Mouse (Mus musculus) layer of hippocampus, adult 18-20 months (tissue): ENCODE data around the gene Enkd1. TPM values are rescaled to one million over a fixed set of nuclear protein-coding genes. Genes with fewer than 3 reads are reported as not detected.

ENCODE experiments used
- DNase-seq, 2 experiments: peaks; one replicate each; pipeline ENCODE4 v3.0.0; 2022; ENCODE audit warnings: low spot score in 2 of 2
- total RNA-seq, 2 experiments: library from RNA; stranded (reverse); gene quantifications; 2 replicates each; pipeline ENCODE4 v1.2.3; 2021

Gene Enkd1
- total RNA-seq, 2 experiments from 2014 or later = 8.8 to 9.6 TPM

DNA sequence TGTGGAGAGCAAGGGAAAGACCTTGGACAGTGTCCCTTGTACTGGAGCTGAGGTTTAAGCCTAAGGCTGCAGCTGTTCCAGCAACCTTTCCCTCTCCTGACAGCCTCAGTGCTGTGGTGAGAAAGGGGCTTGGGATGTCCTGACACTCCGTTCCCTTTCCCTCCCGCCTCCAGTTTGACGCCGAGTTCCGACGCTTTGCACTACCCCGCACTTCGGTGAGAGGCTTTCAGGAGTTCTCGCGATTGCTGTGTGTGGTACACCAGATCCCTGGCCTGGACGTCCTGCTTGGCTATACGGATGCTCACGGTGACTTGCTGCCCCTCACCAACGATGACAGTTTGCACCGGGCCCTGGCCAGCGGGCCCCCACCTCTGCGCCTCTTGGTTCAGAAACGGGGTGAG is 6.0 kb downstream of the Enkd1 start:
- DNase-seq = no peak

DNA sequence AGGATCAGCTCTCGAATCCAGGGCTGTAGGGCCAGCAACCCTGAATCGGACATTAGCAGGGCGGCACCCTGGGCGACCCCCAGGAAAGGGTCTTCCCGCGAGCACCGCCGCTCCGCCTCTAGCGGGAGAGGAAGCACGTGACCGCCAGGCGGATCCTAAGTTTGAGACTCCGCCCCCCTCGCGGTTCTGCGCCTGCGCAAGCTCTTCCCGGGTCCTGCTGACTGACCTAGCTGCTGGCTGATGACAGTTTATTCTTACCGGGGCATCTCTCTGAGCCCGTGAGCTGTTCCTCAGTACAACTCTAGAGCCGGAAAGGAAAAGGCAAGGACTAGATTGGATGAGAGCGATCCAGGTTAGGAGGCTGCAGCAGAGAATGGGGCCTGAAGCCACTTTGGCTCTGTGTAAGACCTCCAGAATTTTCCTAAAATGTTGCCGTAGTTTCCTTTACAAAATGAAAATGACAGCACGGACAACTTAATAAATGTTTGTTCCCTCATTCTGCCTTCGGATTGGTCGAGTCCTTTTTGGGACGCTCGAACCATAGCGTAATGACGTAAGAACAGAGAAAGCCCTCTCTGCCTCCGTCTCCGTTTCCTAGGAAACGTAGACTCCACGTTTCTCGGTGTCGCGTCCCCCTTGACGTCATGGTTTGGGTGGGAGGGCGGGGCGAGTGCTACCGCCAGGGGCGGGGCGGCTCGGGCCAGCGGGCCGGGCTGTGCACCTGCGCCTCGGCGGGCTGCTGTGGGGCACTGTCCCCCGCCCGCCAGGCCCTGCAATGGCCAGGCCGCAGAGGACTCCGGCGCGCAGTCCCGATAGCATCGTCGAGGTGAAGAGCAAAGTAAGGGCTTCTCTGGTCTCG is 6.8 kb downstream of the Enkd1 start, which contains the start of the genes Acd and Pard6a:
Acd (minus strand) TSS at position 137 of the 859 bp plus-strand sequence.
Pard6a (plus strand) TSS at position 183 of the 859 bp plus-strand sequence.
- peak; percentile 92 to 97 for DNase-seq

DNA sequence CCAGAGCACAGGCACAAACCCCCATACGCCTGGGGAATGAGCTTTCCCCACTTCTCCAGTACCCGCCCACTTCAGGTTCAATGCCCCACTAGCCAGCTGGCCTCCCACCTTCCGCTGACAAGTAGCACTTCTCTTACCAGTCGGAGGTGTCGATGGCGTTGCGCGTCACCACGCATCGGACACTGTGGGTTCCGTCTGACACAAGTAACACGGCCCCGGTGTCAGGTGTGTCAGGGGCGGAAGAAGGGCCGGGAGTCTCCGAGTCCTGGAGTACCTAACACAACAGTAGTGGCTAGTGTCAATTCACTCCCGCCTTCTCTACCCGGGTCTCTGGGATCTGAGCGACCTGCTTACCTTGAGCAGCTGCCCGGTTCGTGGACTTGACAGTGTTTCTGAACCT is 7.4 kb downstream of the Enkd1 start:
- peak in 1 of 2 experiments; percentile 39 for DNase-seq

DNA sequence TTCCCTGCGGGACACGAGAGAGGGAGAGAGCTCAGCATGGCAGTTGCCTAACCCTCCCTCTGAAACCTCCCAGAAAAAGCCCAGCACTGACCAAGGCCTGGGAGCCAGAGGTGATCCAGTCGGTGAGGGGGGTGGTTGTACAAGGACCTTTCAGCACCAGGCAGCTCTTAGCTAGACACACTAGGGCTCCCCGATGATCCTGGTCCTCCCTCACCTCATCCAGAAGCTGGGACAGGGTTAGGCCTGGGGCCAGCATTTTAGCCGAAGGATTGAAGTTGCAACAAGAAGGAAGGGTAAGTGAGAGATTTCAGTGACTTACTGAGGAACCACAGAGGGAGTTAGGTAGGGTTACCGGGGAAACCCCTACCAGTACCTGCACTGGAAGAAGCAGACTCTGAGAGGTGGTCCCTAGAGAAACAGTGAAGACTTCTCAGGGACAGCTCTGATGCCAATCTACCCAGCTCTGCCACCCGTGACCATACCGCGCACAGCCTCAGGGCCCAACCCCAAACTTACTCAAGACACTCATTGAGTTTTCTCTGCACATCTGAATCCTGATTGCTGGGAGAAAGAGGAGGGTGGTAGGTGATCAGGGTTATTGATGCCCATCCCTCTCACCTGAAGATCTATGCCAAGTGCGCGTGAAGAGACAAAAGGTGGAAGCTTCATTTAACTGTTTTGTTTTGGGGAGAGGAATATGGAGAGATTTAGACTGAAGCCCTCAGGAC is 8.4 kb downstream of the Enkd1 start:
- no peak for DNase-seq

DNA sequence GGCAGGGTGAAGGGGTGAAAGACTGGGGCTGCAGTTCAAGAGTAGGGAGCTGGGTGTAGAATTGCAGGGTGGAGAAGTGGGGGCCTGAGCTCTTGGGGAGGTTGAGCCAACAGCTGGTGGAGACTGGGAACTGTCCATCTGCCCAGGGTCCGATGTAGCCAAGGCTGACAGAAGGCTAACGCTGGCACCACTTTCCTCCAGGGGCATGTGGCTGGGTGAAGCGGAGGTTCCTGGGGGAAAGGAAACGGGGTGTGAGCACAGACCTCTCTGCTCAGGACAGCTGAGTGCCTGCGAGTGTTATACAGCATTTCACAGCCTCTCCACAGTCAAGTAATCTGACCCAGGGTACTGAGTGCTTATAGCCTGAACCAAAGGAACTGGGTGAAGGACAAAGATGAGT is 9.3 kb downstream of the Enkd1 start:
- no peak for DNase-seq

DNA sequence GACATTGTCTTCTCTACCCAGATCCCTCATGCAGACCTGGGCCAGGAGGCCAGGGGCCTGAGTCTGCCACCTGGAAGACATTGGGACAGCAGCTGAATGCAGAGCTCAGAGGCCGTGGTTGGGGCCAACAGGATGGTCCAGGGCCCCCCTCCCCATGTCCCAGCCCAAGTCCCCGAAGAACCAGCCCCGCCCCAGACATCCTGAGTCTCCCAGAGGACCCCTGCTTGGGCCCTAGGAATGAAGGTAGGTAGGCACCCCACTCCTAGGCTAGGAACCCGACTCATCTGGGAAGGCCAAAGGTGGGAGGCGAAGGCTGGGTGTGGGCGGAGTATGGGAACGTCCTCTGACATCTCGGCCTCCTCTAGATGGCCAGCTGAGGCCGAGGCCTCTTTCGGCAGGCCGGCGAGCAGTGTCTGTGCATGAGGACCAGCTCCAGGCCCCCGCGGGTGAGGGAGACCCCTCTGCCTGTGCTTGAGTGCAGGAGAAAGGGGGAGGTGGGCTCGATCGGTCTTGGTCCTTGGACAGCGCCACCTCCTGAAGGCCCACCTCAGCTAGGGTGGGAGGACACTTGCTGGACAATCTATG is 10.7 kb downstream of the Enkd1 start:
- no peak for DNase-seq

DNA sequence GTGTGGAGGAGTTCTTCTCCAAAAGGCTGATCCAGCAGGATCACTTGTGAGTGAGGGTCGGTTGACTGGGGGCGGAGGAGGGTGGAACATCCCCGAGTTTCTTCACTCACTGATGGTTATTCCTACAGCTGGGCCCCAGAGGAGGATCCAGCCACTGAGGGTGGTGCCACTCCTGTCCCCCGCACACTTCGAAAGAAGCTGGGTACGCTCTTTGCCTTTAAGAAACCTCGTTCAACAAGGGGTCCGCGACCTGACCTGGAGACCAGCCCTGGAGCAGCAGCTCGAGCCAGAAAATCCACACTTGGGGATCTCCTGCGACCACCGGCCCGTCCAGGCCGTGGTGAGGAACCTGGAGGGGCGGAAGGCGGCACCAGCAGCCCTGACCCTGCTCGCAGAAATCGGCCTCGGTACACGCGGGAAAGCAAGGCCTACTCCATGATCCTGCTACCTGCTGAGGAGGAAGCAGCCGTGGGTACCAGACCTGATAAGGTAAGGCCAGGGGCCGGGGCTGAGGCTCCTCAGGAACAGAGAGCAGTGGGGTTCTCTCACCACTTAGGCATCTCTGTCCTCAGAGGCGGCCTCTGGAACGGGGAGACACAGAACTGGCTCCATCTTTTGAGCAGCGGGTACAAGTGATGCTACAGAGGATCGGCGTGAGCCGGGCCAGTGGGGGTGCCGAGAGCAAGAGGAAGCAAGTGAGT is 12.8 kb downstream of the Enkd1 start:
- DNase-seq = no peak

DNA sequence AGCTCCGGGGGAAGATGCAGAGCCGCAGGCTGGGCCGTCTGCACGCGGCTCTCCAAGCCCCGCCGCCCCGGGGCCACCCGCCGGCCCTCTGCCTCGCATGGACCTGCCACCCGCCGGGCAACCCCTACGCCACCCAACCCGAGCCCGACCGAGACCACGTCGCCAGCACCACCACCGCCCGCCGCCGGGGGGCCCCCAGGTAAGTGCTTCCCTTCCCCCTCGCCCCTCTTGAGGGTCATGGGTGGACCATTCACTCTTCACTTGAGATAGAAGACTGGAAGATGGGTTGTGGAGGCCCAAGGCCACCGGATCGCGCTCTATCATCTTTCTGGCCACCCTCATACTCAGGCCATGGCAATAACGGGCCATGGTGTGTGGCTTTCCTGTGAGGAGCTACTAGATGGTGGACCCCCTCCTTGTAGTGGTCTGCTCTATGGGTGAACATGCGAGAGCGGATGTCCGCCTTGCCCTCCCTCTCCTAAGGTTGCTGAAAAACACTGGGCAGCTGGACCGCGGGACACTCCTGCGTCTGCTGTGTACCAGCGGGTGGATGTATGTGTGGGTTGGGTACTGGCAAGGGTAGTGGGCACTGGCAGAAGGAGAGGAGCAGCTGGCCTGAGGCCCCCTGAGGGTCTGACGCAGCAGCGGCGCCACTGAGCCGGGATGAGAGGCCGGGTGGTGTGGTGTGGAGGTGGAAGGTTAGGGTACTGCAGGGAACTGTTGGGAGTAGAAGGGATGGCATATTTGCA is 13.8 kb downstream of the Enkd1 start:
- peak in 1 of 2 experiments; percentile 53 for DNase-seq

DNA sequence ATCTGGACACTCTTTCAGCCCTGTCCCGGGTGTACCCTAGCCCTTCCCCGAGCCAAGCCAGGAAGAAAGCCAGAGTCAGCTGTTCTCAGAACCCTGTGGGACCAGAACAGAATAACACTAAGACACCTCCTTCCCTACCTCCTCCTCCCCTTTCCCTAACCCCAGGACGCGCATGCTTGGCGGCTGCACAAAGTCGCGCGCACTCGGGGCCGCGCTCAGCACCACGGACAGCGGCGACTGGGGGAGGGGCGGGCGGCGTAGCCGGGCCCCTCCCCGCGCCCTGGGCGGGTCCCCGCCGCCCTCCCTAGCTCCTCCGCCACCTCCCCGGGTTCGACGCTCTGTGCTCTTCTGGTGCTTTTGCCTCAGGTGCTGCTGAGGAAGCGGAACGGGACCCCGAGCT is 14.4 kb downstream of the Enkd1 start:
- DNase-seq = peak; percentile 81 to 83

DNA sequence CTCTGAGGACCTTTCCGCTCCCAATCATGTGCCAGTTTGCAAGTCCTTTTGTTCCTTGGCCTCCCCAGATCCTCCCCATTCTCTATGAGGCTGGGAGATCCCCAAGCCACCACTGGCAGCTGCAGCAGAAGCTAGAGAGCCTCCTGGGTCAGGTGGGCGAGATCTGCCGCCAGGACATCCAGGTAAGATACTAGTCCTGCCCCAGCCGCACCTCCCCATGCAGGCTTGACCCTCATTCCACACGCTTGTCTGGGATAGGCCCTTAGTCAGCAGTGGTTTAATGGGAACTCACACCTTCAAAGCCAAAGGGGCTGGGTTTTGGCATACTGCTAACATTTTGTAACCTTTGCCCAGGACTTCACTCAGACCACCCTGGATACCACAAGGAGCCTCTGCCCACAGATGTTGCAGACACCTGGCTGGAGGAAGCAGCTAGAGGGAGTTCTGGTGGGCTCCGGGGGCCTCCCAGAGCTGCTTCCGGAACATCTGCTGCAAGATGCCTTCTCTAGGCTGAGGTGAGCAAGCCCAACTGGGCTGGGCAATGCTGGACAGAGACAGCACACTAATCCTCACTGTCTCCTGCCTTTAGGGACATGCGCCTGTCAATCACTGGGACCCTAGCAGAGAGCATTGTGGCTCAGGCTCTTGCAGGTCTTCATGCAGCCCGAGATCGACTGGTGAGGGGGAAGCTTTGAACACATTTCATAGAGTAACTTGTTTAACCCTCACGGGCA is 15.4 kb downstream of the Enkd1 start:
- no peak for DNase-seq

DNA sequence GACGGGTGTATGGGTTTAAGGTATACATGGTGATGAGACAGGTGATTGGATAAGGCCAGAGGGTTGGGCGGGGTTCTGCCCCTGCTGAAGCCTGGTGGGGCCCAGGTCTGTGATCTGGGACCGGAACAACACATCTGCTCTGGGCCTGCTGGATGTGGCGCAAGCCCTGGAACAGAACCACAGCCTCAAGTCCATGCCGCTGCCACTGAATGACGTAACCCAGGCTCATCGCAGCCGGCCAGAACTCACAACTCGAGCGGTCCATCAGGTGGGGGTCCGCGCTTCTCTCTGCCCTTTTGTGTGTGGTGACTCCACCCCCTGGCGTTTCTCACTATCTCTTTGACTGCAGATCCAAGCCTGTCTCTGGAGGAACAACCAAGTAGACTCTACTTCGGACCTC is 17.0 kb downstream of the Enkd1 start:
- DNase-seq = no peak

DNA sequence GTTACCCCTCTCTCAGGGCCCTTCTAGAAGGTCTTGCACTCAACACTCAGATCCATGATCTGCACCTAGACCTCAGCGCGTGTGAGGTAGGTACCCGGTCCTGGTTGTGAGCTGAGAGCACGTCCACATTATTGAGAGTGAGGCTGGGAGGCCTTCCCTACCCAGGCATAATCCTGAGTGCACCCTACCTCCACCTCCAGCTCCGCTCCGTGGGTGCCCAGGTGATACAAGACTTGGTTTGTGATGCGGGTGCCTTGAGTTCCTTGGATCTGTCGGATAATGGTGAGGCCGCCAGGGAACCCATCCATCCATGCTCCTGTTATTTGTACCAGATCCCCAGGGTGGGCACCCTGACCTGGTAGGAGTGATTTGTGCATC is 18.0 kb downstream of the Enkd1 start:
- no peak for DNase-seq

DNA sequence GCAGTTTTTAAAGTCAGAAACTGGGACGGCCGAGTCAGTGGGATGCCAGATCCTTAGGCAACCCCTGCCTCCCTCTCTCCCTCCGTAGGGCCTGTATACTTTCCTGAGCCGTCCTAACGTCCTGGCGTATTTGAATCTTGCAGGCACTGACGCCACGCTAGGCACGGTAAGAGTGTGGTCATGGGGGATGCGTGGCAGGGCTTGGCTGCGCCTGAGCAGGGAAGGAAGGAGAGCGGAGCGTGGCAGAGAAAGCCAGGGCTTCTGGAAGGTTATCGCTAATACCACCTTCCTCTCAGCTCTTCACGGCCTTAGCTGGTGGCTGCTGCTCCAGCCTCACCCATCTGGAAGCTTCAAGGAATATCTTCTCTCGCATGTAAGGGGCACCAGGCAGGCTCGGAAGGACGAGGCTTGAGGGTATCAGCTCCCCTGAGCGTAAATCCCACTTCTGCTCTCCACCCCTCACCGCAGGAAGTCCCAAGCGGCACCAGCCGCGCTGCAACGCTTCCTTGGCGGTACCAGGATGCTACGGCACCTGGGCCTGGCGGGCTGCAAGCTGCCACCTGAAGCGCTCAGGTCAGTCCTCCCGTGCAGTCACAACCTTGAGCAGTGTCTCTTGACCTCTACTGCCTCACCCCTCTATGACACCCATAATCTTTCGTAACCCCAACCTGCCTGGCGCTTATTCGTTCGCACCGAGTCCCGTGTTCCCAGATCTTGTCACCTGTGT is 18.6 kb downstream of the Enkd1 start:
- no peak for DNase-seq

DNA sequence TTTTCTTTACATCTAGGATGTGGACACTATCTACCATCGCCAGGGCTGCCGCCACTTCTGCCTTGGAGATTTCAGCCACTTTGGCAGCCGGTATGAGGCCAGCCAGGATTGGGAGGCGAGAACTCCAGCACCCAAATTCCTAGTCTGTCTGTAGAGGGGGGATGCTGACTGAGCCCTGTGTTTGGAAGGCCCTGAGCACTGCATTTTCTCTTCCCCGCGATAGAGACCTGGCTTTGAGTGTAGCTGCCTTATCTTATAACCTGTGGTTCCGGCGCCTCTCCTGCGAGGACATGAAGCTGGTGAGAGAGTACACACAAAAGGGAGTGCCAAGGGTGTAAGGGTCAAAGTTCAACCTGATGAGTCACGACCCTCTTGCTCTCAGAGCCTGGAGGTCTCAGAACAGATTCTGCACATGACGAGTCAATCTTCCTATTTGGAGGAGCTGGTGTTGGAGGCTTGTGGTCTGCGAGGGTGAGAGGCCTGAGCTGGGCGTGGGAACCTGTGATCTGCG is 19.7 kb downstream of the Enkd1 start:
- no peak for DNase-seq

DNA sequence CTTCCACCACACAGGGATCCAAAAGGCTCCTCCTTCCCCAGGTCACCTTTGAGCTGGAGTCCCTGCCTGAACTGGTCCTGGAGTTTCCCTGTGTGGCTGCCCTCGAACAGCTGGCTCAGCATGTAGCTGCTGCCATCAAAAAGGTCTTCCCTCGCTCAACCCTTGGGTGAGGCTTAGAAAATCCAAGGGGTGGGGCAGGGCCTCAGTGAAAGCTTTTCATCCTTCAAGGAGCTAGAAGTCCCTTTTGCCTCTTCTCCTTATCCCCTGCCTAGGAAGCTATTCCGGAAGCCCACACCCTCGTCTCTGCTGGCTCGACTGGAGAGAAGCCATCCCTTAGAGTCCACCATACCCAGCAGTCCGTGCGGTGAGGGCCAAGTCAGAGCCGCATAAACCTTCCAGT is 20.5 kb downstream of the Enkd1 start:
- DNase-seq = no peak

DNA sequence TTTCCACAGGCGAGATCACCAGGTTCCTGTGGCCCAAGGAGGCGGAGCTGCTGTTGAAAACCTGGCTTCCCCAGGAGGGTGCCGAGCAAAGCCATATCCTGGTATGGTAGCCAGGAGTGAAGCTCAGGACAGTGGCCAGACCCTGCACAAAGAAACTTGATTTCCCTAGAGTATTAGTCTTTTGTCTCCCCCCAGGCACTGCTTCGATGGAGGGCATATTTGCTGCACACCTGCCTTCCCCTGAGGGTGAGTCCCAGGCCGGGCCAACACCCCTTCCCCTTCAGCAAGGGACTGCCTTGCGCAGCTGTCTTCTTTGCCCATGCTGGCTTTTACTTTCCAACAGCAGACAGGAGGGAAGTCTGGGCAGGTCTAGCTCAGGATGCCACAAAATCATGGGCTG is 21.5 kb downstream of the Enkd1 start:
- no peak for DNase-seq

DNA sequence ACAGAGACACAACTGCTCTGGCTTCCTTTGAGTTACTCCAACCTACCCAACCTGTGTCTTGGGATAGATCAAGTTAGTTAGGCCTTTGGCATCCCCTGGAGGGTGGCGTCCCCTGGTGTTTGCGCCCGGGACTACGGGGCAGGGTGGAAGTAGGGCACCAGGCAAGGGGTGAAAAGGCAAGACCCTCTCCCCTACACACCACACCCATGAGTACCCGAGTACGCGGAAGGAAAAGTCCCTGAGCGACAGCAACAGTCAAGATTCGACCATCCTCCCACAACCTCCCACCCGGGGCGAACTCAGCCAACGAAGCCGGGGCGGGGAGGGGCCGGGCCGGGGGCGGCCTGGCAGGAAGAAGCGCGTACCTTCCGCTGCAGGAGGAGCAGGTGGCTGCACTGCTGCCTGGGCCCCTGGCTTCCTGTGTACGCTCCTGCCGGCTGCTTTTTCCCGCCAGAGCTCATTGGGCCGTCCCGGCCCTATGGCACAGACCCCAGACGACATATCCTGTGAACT is 22.2 kb downstream of the Enkd1 start, which contains the start of gene Carmil2:
Carmil2 (plus strand) TSS at position 479 of the 513 bp plus-strand sequence.
- no peak for DNase-seq

DNA sequence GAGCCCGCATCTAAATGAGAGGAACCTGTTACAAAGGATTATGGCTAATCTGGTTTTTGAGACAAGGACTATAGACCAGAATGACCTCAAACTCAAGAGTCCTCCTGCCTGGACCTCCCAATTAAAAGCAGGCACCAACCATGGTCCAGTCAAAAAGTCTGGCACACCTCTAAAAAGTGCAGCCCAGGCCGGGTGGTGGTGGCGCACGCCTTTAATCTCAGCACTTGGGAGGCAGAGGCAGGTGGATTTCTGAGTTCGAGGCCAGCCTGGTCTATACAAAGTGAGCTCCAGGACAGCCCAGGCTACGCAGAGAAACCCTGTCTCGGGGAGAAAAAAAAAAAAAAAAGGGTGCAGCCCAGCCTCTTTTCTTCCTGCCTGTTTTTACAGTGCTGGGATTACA is 22.7 kb downstream of the Enkd1 start:
- no peak for DNase-seq

DNA sequence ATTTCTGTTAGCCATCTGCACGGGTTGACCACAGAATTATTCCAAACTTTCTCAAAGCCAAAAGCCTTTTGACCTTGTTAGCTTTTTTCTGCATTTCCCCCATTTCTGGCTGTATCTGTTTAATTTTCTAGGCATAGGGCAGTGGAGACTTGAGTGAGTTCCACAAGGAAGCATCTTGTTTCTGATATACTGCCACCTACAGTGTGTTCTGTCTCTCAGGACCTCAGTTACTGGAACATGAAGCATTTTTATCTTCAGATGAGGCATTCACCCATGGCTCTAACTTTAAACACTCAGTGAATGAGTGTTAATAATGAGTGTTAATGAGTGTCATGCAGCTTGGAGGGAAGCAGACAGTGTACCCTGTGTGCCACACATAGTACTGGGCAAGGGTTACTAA is 30.1 kb downstream of the Enkd1 start:
- no peak for DNase-seq
